Mouse (Mus musculus): ENCODE data around the gene Ccnd3. TPM values are rescaled to one million over a fixed set of nuclear protein-coding genes. Genes with fewer than 3 reads are reported as not detected.

Ccnd3 gene
- polyA plus RNA-seq, 1 experiment: 1,622 TPM

DNA sequence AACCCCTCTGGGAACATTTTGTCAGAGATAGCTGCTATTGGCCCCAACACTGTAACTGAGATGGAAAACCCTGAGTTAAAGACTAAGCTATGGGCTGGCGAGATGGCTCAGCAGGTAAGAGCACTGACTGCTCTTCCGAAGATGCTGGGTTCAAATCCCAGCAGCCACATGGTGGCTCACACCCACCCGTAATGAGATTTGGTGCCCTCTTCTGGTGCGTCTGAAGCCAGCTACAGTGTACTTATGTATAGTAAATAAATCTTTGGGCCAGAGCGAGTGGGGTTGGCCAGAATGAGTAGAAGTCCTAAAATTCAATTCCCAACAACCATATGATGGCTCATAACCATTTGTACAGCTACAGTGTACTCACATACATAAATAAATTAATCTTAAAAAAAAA lies 101.4 kb downstream of the Ccnd3 start:
- Histone ChIP-seq H3K27ac (ENCODE audit: control insufficient read depth, insufficient read depth, low read length) (no peak overlapping the region), H3K27me3 (ENCODE audit: control insufficient read depth, insufficient read depth, low read length) (no peaks in the 10 kb centered on the region), H3K4me1 (replicated peaks; ENCODE audit: control insufficient read depth, insufficient read depth, low read length) (peaks cover 8% of the 10 kb centered on the region), H3K36me3 (ENCODE audit: control insufficient read depth, insufficient read depth, low read length) (peaks cover 20% of the 10 kb centered on the region), H3K4me3 (ENCODE audit: control insufficient read depth, insufficient read depth, low read length) (no peak overlapping the region)
- peak; percentile 70 for DNase-seq
- 77% methylated on average over 5 of the region's 5 CpGs for WGBS
- TF ChIP-seq POLR2A (IDR thresholded peaks at IDR 0.05; ENCODE audit: control insufficient read depth, extremely low read depth, insufficient read depth, low read length, poor library complexity): no peak
- peak; percentile 42; the same call in 1 of the 2 replicates for TF ChIP-seq CTCF (IDR thresholded peaks at IDR 0.05; ENCODE audit: borderline replicate concordance, control insufficient read depth, extremely low read depth, insufficient read depth, low read length, poor library complexity)

DNA sequence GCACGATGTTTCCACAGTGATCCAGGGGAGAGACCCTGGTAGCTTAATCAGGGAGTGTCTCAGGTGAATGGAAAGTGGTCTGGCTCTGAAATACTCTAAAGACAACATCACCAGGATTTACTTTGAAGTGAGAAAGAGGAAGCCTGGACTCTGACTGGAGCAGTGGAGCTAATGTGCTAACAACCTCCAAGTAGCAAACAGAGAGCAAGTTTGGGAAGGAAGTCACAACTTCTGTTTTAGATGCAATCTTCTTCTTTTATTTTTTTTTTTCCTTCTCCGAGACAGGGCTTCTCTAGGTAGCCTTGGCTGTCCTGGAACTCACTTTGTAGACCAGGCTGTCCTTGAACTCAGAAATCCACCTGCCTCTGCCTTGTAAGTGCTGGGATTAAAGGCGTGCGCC lies 104.3 kb downstream of the Ccnd3 start:
- no peak overlapping the region for H3K4me3 ChIP-seq (ENCODE audit: control insufficient read depth, insufficient read depth, low read length)
- H3K27me3 ChIP-seq (ENCODE audit: control insufficient read depth, insufficient read depth, low read length): no peaks in the 10 kb centered on the region
- no peak for DNase-seq
- TF ChIP-seq CTCF (IDR thresholded peaks at IDR 0.05; ENCODE audit: borderline replicate concordance, control insufficient read depth, extremely low read depth, insufficient read depth, low read length, poor library complexity): no peak
- TF ChIP-seq POLR2A (IDR thresholded peaks at IDR 0.05; ENCODE audit: control insufficient read depth, extremely low read depth, insufficient read depth, low read length, poor library complexity): no peak
- H3K27ac ChIP-seq (ENCODE audit: control insufficient read depth, insufficient read depth, low read length): no peak overlapping the region
- WGBS: 91% methylated on average over 4 of the region's 4 CpGs
- peaks cover under 1% of the 10 kb centered on the region; the same call in 1 of the 2 replicates for H3K36me3 ChIP-seq (ENCODE audit: control insufficient read depth, insufficient read depth, low read length)
- H3K4me1 ChIP-seq (replicated peaks; ENCODE audit: control insufficient read depth, insufficient read depth, low read length): peaks cover 10% of the 10 kb centered on the region

DNA sequence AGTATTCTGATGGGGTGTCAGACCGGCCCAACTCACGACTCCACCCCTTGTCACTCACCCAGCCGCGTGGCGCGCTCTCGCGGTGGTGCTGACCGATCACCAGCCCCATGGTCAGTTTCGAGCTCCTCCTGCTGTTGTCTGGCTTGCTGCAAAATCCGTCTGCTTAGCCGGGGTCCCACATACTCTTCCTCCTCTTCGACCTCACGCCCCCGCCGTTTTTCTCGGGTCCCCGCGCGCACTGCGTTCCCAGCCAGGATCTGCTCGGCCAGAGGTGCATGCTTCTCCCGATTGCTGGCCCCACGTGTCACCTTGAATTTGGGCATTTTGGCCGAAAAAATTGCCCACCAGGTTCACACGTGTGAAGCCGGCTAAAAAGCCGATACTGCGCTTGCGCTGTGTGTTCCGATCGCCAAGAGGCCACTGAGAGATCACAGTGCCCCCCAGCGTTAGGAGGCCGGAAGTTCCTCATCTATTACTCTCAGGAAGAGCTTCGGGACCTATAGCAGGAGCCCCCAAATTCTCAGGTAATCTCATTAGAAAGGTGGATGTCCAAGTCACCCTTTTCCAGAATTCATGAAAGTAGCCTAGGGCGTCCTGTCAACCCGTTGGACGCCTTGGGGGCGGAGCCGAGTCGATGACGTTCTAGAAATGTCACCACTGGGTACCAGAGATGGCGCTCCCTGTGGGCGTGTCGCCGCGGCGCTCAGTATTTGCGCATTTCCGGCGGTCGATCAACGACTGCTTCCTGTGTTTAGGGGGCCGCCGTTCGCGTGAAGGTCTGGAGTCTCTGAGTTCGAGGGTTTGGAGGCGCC lies 106.2 kb downstream of the Ccnd3 start, which contains the start of the genes Bysl, Med20 and Gm20517:
TSS of gene Bysl (minus strand) at position 644 of the 812 bp plus-strand sequence.
TSS of gene Med20 (plus strand) at position 734 of the 812 bp plus-strand sequence.
TSS of gene Gm20517 (plus strand) at position 741 of the 812 bp plus-strand sequence.
- Histone ChIP-seq H3K27ac (ENCODE audit: control insufficient read depth, insufficient read depth, low read length) (no peak within 1 kb of the TSS; the same call in 1 of the 2 replicates), H3K4me1 (replicated peaks; ENCODE audit: control insufficient read depth, insufficient read depth, low read length) (peaks cover 10% of the 10 kb centered on the region), H3K27me3 (ENCODE audit: control insufficient read depth, insufficient read depth, low read length) (no peaks in the 10 kb centered on the region), H3K36me3 (ENCODE audit: control insufficient read depth, insufficient read depth, low read length) (no peaks in the 10 kb centered on the region; the same call in 1 of the 2 replicates), H3K4me3 (ENCODE audit: control insufficient read depth, insufficient read depth, low read length) (peak within 1 kb of the TSS; percentile 74)
- peak; percentile 55; the same call in 1 of the 2 replicates for TF ChIP-seq POLR2A (IDR thresholded peaks at IDR 0.05; ENCODE audit: control insufficient read depth, extremely low read depth, insufficient read depth, low read length, poor library complexity)
- TF ChIP-seq CTCF (IDR thresholded peaks at IDR 0.05; ENCODE audit: borderline replicate concordance, control insufficient read depth, extremely low read depth, insufficient read depth, low read length, poor library complexity): peak; percentile 86; the same call in 1 of the 2 replicates
- WGBS: under 1% methylated on average over 59 of the region's 59 CpGs
- peak; percentile 96 for DNase-seq

DNA sequence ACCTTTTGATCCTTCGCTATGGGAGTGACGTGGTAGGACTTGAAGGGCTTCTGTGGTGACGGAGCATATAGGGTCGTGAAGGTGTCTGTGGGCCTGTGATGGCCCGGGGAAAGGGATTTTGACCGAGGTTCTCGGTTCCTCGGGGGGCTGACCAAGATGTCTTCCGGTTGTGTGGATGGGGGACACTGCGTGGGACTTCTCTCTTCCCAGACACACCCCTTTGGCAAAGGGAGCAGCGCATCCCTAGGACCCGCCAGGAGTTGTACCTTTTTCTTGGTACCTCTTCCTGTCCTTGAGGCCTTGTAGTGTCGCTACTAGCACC lies 106.8 kb downstream of the Ccnd3 start:
- no peak for TF ChIP-seq CTCF (IDR thresholded peaks at IDR 0.05; ENCODE audit: borderline replicate concordance, control insufficient read depth, extremely low read depth, insufficient read depth, low read length, poor library complexity)
- no peak for TF ChIP-seq POLR2A (IDR thresholded peaks at IDR 0.05; ENCODE audit: control insufficient read depth, extremely low read depth, insufficient read depth, low read length, poor library complexity)
- H3K4me1 ChIP-seq (replicated peaks; ENCODE audit: control insufficient read depth, insufficient read depth, low read length): peaks cover 10% of the 10 kb centered on the region
- no peaks in the 10 kb centered on the region for H3K27me3 ChIP-seq (ENCODE audit: control insufficient read depth, insufficient read depth, low read length)
- no peak overlapping the region; the same call in 1 of the 2 replicates for H3K27ac ChIP-seq (ENCODE audit: control insufficient read depth, insufficient read depth, low read length)
- DNase-seq: no peak
- H3K36me3 ChIP-seq (ENCODE audit: control insufficient read depth, insufficient read depth, low read length): no peaks in the 10 kb centered on the region; the same call in 1 of the 2 replicates
- peak overlapping the region; percentile 74 for H3K4me3 ChIP-seq (ENCODE audit: control insufficient read depth, insufficient read depth, low read length)
- 1% methylated on average over 13 of the region's 13 CpGs for WGBS

DNA sequence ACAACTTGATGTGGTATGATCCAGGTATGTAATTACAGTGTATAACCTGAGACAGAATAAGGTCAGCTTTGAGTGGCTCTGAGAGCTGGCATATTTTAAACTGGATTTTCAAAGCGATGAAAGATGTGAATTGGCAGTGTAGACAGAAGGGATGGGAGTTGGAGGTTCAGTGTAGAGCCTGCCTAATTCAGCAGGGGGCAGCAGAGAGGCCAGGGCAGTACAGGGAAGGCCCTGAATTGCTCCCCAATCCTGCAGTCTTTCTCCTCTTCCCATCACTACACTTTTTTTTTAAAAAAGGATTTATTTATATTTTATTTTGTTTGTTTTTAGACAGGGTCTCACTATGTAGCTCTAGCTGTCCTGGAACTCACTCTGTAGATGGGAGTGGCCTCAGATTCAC lies 109.2 kb downstream of the Ccnd3 start:
- Histone ChIP-seq H3K4me1 (replicated peaks; ENCODE audit: control insufficient read depth, insufficient read depth, low read length) (peaks cover 10% of the 10 kb centered on the region), H3K27me3 (ENCODE audit: control insufficient read depth, insufficient read depth, low read length) (no peaks in the 10 kb centered on the region), H3K36me3 (ENCODE audit: control insufficient read depth, insufficient read depth, low read length) (peaks cover 2% of the 10 kb centered on the region; the same call in 1 of the 2 replicates), H3K27ac (ENCODE audit: control insufficient read depth, insufficient read depth, low read length) (no peak overlapping the region), H3K4me3 (ENCODE audit: control insufficient read depth, insufficient read depth, low read length) (no peak overlapping the region)
- 82% methylated on average over 1 of the region's 1 CpGs for WGBS
- DNase-seq: peak; percentile 58
- no peak for TF ChIP-seq CTCF (IDR thresholded peaks at IDR 0.05; ENCODE audit: borderline replicate concordance, control insufficient read depth, extremely low read depth, insufficient read depth, low read length, poor library complexity)
- TF ChIP-seq POLR2A (IDR thresholded peaks at IDR 0.05; ENCODE audit: control insufficient read depth, extremely low read depth, insufficient read depth, low read length, poor library complexity): no peak

DNA sequence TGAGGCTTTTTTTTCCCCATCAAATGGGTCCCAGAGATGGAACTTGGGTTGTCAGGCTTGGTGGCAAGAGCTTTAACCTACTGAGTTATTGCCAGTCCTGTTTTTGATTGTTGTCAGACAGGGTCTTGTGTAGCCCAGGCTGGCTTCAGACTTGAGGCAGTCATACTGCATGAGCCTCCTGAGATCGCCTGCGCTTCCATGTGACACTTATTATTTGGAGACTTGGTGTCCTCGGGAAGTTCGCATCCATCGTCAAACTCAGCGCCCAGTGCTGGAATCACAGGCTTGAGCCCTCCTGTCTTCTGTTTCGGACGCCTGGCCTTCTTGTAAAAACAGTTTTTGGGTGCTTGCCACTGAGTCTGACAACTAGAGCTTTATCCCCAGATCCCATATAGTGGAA lies 111.3 kb downstream of the Ccnd3 start:
- Histone ChIP-seq H3K4me3 (ENCODE audit: control insufficient read depth, insufficient read depth, low read length) (no peak overlapping the region), H3K27ac (ENCODE audit: control insufficient read depth, insufficient read depth, low read length) (no peak overlapping the region), H3K4me1 (replicated peaks; ENCODE audit: control insufficient read depth, insufficient read depth, low read length) (peaks cover 10% of the 10 kb centered on the region), H3K27me3 (ENCODE audit: control insufficient read depth, insufficient read depth, low read length) (no peaks in the 10 kb centered on the region), H3K36me3 (ENCODE audit: control insufficient read depth, insufficient read depth, low read length) (peaks cover 3% of the 10 kb centered on the region)
- DNase-seq: no peak
- TF ChIP-seq POLR2A (IDR thresholded peaks at IDR 0.05; ENCODE audit: control insufficient read depth, extremely low read depth, insufficient read depth, low read length, poor library complexity) (no peak), CTCF (IDR thresholded peaks at IDR 0.05; ENCODE audit: borderline replicate concordance, control insufficient read depth, extremely low read depth, insufficient read depth, low read length, poor library complexity) (no peak)
- WGBS: 96% methylated on average over 8 of the region's 8 CpGs

Measured in thymus, adult 2 months (tissue).